Mouse (Mus musculus): ENCODE measurements at regions not wholly inside any gene's neighbourhood (a gene's known extent, or its start where the extent isn't known, plus 50 kb on each side); places are given as distances from the start of the nearest gene placed in this dataset.
A peak's percentile ranks its signal among the peaks of the same experiment; 100 is the strongest.

- peak; percentile 0 for DNase-seq
Measured at GRCm38 (mm10) chrX:61652377-61652776, 56.9 kb upstream of the Ldoc1 start.

GRCm38 (mm10) chrX:61653077-61653476, 56.2 kb upstream of the Ldoc1 start:
- Histone ChIP-seq H3K4me1 (ENCODE audit: control insufficient read depth, insufficient read depth, low read length) (no peaks in the 10 kb centered on the region), H3K36me3 (ENCODE audit: control insufficient read depth, insufficient read depth, low read length) (no peaks in the 10 kb centered on the region), H3K9me3 (ENCODE audit: control insufficient read depth, low read length) (no peaks in the 10 kb centered on the region), H3K9ac (replicated peaks; ENCODE audit: low read length) (no peak overlapping the region), H3K27ac (replicated peaks; ENCODE audit: low read depth, low read length) (no peak overlapping the region), H3K4me3 (replicated peaks; ENCODE audit: low read depth, low read length) (no peak overlapping the region), H3K27me3 (ENCODE audit: control insufficient read depth, insufficient read depth, low read length) (no peaks in the 10 kb centered on the region), H3K4me2 (ENCODE audit: low read length) (no peak overlapping the region)
- WGBS = 52% methylated on average over 3 of the region's 3 CpGs
- ATAC-seq (ENCODE audit: low FRiP score, low TSS enrichment) (no peak), DNase-seq (peak; percentile 66)

More at GRCm38 (mm10) chrX:61652377-61652776, 56.9 kb upstream of the Ldoc1 start:
- Histone ChIP-seq H3K27me3 (ENCODE audit: control insufficient read depth, insufficient read depth, low read length) (no peaks in the 10 kb centered on the region), H3K9ac (replicated peaks; ENCODE audit: low read length) (no peak overlapping the region), H3K36me3 (ENCODE audit: control insufficient read depth, insufficient read depth, low read length) (no peaks in the 10 kb centered on the region), H3K27ac (replicated peaks; ENCODE audit: low read depth, low read length) (no peak overlapping the region), H3K4me3 (replicated peaks; ENCODE audit: low read depth, low read length) (no peak overlapping the region), H3K4me2 (ENCODE audit: low read length) (no peak overlapping the region), H3K4me1 (ENCODE audit: control insufficient read depth, insufficient read depth, low read length) (no peaks in the 10 kb centered on the region), H3K9me3 (ENCODE audit: control insufficient read depth, low read length) (no peaks in the 10 kb centered on the region)
- no peak for ATAC-seq (ENCODE audit: low FRiP score, low TSS enrichment)
- WGBS = 96% methylated on average over 1 of the region's 1 CpGs
